ENCODE assay signal across 1 mouse cellular context in the genomic region with DNA sequence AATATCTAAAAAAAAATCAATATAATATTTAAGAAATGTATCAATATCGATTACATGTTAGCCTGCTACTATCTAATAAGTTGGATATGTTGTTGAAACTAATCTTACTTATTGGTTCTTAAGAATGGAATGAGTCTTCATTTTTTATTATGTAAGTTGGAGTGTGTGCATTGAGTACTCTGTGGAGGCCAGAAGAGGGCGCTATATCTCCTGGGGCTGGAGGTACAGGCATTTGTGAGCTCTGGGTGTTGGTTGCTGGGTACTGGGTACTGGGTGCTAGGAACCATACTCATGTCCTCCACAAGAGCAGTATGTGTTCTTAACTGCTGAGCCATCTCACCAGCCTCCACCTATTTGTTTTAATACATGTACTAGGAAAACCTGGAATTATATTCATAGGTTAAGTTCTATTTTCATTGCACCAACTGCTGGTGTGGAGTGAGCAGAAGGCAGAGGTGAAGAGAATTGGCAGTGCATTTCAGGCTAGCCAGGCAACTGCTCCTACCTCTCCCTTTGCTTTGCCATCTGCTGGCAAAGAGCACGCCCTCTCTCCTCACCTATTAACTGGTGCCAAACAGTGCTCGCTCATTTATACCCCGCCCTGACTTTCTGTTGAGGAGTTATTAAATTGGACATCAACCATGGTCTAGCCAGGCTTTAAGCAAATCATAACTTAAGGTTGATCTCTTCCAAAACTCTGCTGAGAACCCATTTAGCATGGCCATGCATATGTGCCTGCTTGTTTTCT.
TF ChIP-seq lines count a peak whose summit lies in the region.

No protein-coding gene starts in this region.

TF ChIP-seq in MEL, 35 proteins besides CTCF, POLR2A, EP300 and RAD21 (continued from another document):
- TF ChIP-seq MAX (IDR thresholded peaks at IDR 0.05; ENCODE audit: low read length) (no peak), NRF1 (IDR thresholded peaks at IDR 0.05; ENCODE audit: insufficient read depth, low read depth, low read length, poor library complexity, severe bottlenecking) (no peak), ZNF384 (IDR thresholded peaks at IDR 0.05; ENCODE audit: low read depth, low read length) (no peak), GABPA (IDR thresholded peaks at IDR 0.05; ENCODE audit: low read depth, low read length) (no peak), RCOR1 (IDR thresholded peaks at IDR 0.05; ENCODE audit: low read depth, low read length) (no peak), MAZ (IDR thresholded peaks at IDR 0.05; ENCODE audit: low read depth, low read length) (no peak)
